Mouse (Mus musculus): ENCODE results near the gene Gm49368. TPM values are rescaled to one million over a fixed set of nuclear protein-coding genes. Genes with fewer than 3 reads are reported as not detected.

The Gm49368 gene
- total and polyA plus RNA-seq, 3 experiments, result not detected

GRCm38 (mm10) chr7:128150970-128151369 lies 88.5 kb downstream of the Gm49368 start:
- Histone ChIP-seq H3K9me3 (replicated peaks; ENCODE audit: insufficient read depth, low read length) (no peaks in the 10 kb centered on the region), H3K27ac (ENCODE audit: control insufficient read depth, low read depth, low read length) (no peak overlapping the region), H3K4me1 (ENCODE audit: control insufficient read depth in 1 of 2, insufficient read depth in 2 of 2, low read length in 2 of 2) (no peaks in the 10 kb centered on the region), H3K79me2 (ENCODE audit: control insufficient read depth, insufficient read depth, low read length, poor library complexity) (no peaks in the 10 kb centered on the region), H3K4me3 (ENCODE audit: control insufficient read depth in 1 of 2, insufficient read depth in 1 of 2, low read depth in 2 of 2, low read length in 2 of 2) (no peak overlapping the region), H3K36me3 (ENCODE audit: control insufficient read depth in 1 of 2, insufficient read depth in 2 of 2, low read length in 2 of 2) (no peaks in the 10 kb centered on the region), H3K9ac (ENCODE audit: control insufficient read depth, low read depth, low read length, poor library complexity, severe bottlenecking) (no peak overlapping the region), H3K27me3 (ENCODE audit: control insufficient read depth in 1 of 2, insufficient read depth in 2 of 2, low read length in 2 of 2) (peaks cover 8 to 12% of the 10 kb centered on the region in 2 experiments)
- no peak for TF ChIP-seq KAT2A (conservative IDR thresholded peaks at IDR 0.05; ENCODE audit: low read depth, low read length)
- TF ChIP-seq USF2 (IDR thresholded peaks at IDR 0.05; ENCODE audit: borderline replicate concordance in 1 of 2, insufficient read depth in 1 of 2, low read depth in 1 of 2, low read length in 2 of 2), result no peak
- no peak for TF ChIP-seq MAZ (IDR thresholded peaks at IDR 0.05; ENCODE audit: low read depth, low read length)
- no peak for TF ChIP-seq POLR2AphosphoS2 (IDR thresholded peaks at IDR 0.05; ENCODE audit: low read length)
- TF ChIP-seq POLR2AphosphoS5 (IDR thresholded peaks at IDR 0.05; ENCODE audit: borderline replicate concordance, low read depth, low read length), result no peak
- no peak for TF ChIP-seq GABPA (IDR thresholded peaks at IDR 0.05; ENCODE audit: low read depth, low read length)
- TF ChIP-seq SIN3A (IDR thresholded peaks at IDR 0.05; ENCODE audit: low read length), result no peak
- no peak for TF ChIP-seq RAD21 (IDR thresholded peaks at IDR 0.05; ENCODE audit: low read depth, low read length)
- TF ChIP-seq EP300 (IDR thresholded peaks at IDR 0.05; ENCODE audit: low read depth in 1 of 2, low read length in 2 of 2), result no peak
- TF ChIP-seq ZMIZ1 (IDR thresholded peaks at IDR 0.05; ENCODE audit: low read depth, low read length), result no peak
- DNase-seq (ENCODE audit: low read depth, low spot score), result no peak

- DNase-seq (ENCODE audit: low read depth, low spot score), result no peak
- Histone ChIP-seq H3K27ac (ENCODE audit: control insufficient read depth, low read depth, low read length) (no peak within 1 kb of the TSS), H3K9ac (ENCODE audit: control insufficient read depth, low read depth, low read length, poor library complexity, severe bottlenecking) (no peak within 1 kb of the TSS), H3K79me2 (ENCODE audit: control insufficient read depth, insufficient read depth, low read length, poor library complexity) (no peaks in the 10 kb centered on the region), H3K9me3 (replicated peaks; ENCODE audit: insufficient read depth, low read length) (no peaks in the 10 kb centered on the region), H3K4me3 (ENCODE audit: control insufficient read depth in 1 of 2, insufficient read depth in 1 of 2, low read depth in 2 of 2, low read length in 2 of 2) (no peak within 1 kb of the TSS), H3K27me3 (ENCODE audit: control insufficient read depth in 1 of 2, insufficient read depth in 2 of 2, low read length in 2 of 2) (peaks cover 4 to 5% of the 10 kb centered on the region in 2 experiments; a peak in 3 of 4 replicates), H3K36me3 (ENCODE audit: control insufficient read depth in 1 of 2, insufficient read depth in 2 of 2, low read length in 2 of 2) (no peaks in the 10 kb centered on the region), H3K4me1 (ENCODE audit: control insufficient read depth in 1 of 2, insufficient read depth in 2 of 2, low read length in 2 of 2) (no peaks in the 10 kb centered on the region)
- TF ChIP-seq BHLHE40 (IDR thresholded peaks at IDR 0.05; ENCODE audit: borderline replicate concordance, low read depth, low read length), result no peak
- TF ChIP-seq MXI1 (IDR thresholded peaks at IDR 0.05; ENCODE audit: low read depth, low read length), result no peak
- TF ChIP-seq RCOR1 (IDR thresholded peaks at IDR 0.05; ENCODE audit: low read depth, low read length), result no peak
- no peak for TF ChIP-seq ZKSCAN1 (IDR thresholded peaks at IDR 0.05; ENCODE audit: low read depth, low read length)
Measured at GRCm38 (mm10) chr7:128154076-128154475, 91.6 kb downstream of the Gm49368 start, which contains the start of gene Itgad. Gene Itgad (plus strand): TSS chr7:128154376.

GRCm38 (mm10) chr7:128154924-128155323 lies 92.4 kb downstream of the Gm49368 start:
- no peaks in the 10 kb centered on the region for H3K36me3 ChIP-seq (ENCODE audit: control insufficient read depth in 1 of 2, insufficient read depth in 2 of 2, low read length in 2 of 2)
- TF ChIP-seq CHD1 (IDR thresholded peaks at IDR 0.05; ENCODE audit: low read depth, low read length), result no peak
- TF ChIP-seq BHLHE40 (IDR thresholded peaks at IDR 0.05; ENCODE audit: borderline replicate concordance, low read depth, low read length), result no peak
- no peak for TF ChIP-seq ETS1 (IDR thresholded peaks at IDR 0.05; ENCODE audit: low read depth, low read length)
- TF ChIP-seq ZNF384 (IDR thresholded peaks at IDR 0.05; ENCODE audit: low read depth, low read length), result no peak
- TF ChIP-seq EP300 (IDR thresholded peaks at IDR 0.05; ENCODE audit: low read depth in 1 of 2, low read length in 2 of 2), result no peak
- no peak for TF ChIP-seq RCOR1 (IDR thresholded peaks at IDR 0.05; ENCODE audit: low read depth, low read length)
- no peak for TF ChIP-seq MXI1 (IDR thresholded peaks at IDR 0.05; ENCODE audit: low read depth, low read length)
- TF ChIP-seq USF1 (IDR thresholded peaks at IDR 0.05; ENCODE audit: low read depth, low read length), result no peak
- no peak for TF ChIP-seq ZMIZ1 (IDR thresholded peaks at IDR 0.05; ENCODE audit: low read depth, low read length)
- TF ChIP-seq POLR2AphosphoS5 (IDR thresholded peaks at IDR 0.05; ENCODE audit: borderline replicate concordance, low read depth, low read length), result no peak
- no peak for TF ChIP-seq MYC (IDR thresholded peaks at IDR 0.05; ENCODE audit: low read depth, low read length)
- TF ChIP-seq MEF2A (IDR thresholded peaks at IDR 0.05; ENCODE audit: extremely low read depth, insufficient replicate concordance, low read depth, low read length, poor library complexity, severe bottlenecking), result no peak
- no peak for TF ChIP-seq UBTF (IDR thresholded peaks at IDR 0.05; ENCODE audit: borderline replicate concordance, insufficient read depth, low read depth, low read length)
- TF ChIP-seq HCFC1 (IDR thresholded peaks at IDR 0.05; ENCODE audit: low read depth, low read length), result no peak
- no peak for TF ChIP-seq USF2 (IDR thresholded peaks at IDR 0.05; ENCODE audit: borderline replicate concordance in 1 of 2, insufficient read depth in 1 of 2, low read depth in 1 of 2, low read length in 2 of 2)
- no peak overlapping the region for H3K4me3 ChIP-seq (ENCODE audit: control insufficient read depth in 1 of 2, insufficient read depth in 1 of 2, low read depth in 2 of 2, low read length in 2 of 2)
- H3K9ac ChIP-seq (ENCODE audit: control insufficient read depth, low read depth, low read length, poor library complexity, severe bottlenecking), result no peak overlapping the region
- H3K79me2 ChIP-seq (ENCODE audit: control insufficient read depth, insufficient read depth, low read length, poor library complexity), result no peaks in the 10 kb centered on the region
- no peaks in the 10 kb centered on the region for H3K9me3 ChIP-seq (replicated peaks; ENCODE audit: insufficient read depth, low read length)
- H3K27me3 ChIP-seq (ENCODE audit: control insufficient read depth in 1 of 2, insufficient read depth in 2 of 2, low read length in 2 of 2), result peaks cover under 1 to 7% of the 10 kb centered on the region in 2 experiments; a peak in 2 of 4 replicates
- no peaks in the 10 kb centered on the region for H3K4me1 ChIP-seq (ENCODE audit: control insufficient read depth in 1 of 2, insufficient read depth in 2 of 2, low read length in 2 of 2)
- DNase-seq (ENCODE audit: low read depth, low spot score), result no peak
- no peak overlapping the region for H3K27ac ChIP-seq (ENCODE audit: control insufficient read depth, low read depth, low read length)
